Mouse (Mus musculus) kidney, postnatal 36 days (tissue): ENCODE measurements at regions not wholly inside any gene's neighbourhood (a gene's known extent, or its start where the extent isn't known, plus 50 kb on each side); places are given as distances from the start of the nearest gene placed in this dataset.

Experiments
- DNase-seq, 2 experiments: peaks; one replicate each; pipeline ENCODE4 v3.0.0; 2021 to 2022; ENCODE audit warnings: mixed read lengths in 2 of 2

GRCm38 (mm10) chr7:68686396-68687139, 62.5 kb downstream of the Arrdc4 start:
- DNase-seq, result no peak

GRCm38 (mm10) chr7:68682929-68683643, 66.0 kb downstream of the Arrdc4 start:
- no peak for DNase-seq

GRCm38 (mm10) chr7:68682318-68682728, 66.7 kb downstream of the Arrdc4 start:
- DNase-seq, result peak; percentile 47 to 51

GRCm38 (mm10) chr7:68679770-68680169, 69.3 kb downstream of the Arrdc4 start:
- no peak for DNase-seq

- no peak for DNase-seq
Measured at GRCm38 (mm10) chr7:68667790-68668732, 81.0 kb downstream of the Arrdc4 start.

- DNase-seq, result peak; percentile 11 to 67
Measured at GRCm38 (mm10) chr7:68667215-68667614, 81.8 kb downstream of the Arrdc4 start.

- DNase-seq, result no peak
Measured at GRCm38 (mm10) chr7:68656354-68656753, 92.7 kb downstream of the Arrdc4 start.

GRCm38 (mm10) chr7:68653534-68653933, 95.5 kb downstream of the Arrdc4 start:
- DNase-seq, result no peak

GRCm38 (mm10) chr7:68651418-68651817, 97.6 kb downstream of the Arrdc4 start:
- DNase-seq, result peak in 1 of 2 experiments; percentile 38

- peak in 1 of 2 experiments; percentile 3 for DNase-seq
Measured at GRCm38 (mm10) chr7:68637556-68638215, 111.4 kb downstream of the Arrdc4 start.

GRCm38 (mm10) chr7:68621080-68621479, 128.0 kb downstream of the Arrdc4 start:
- no peak for DNase-seq

GRCm38 (mm10) chr7:68610499-68610898, 138.5 kb downstream of the Arrdc4 start:
- no peak for DNase-seq

- DNase-seq, result no peak
Measured at GRCm38 (mm10) chr7:68607170-68607569, 141.9 kb downstream of the Arrdc4 start.

GRCm38 (mm10) chr7:68606278-68606677, 142.8 kb downstream of the Arrdc4 start:
- DNase-seq, result peak; percentile 46 to 47

GRCm38 (mm10) chr7:68603711-68604110, 145.3 kb downstream of the Arrdc4 start:
- DNase-seq, result no peak

GRCm38 (mm10) chr7:68602003-68602402, 147.0 kb downstream of the Arrdc4 start:
- DNase-seq, result peak; percentile 26 to 64

GRCm38 (mm10) chr7:68594017-68594386, 155.0 kb downstream of the Arrdc4 start:
- no peak for DNase-seq

- no peak for DNase-seq
Measured at GRCm38 (mm10) chr7:68593344-68594016, 155.6 kb downstream of the Arrdc4 start.

- no peak for DNase-seq
Measured at GRCm38 (mm10) chr7:68582540-68583325, 166.3 kb downstream of the Arrdc4 start.

GRCm38 (mm10) chr7:68580650-68581049, 168.4 kb downstream of the Arrdc4 start:
- peak; percentile 63 to 85 for DNase-seq

- DNase-seq, result peak; percentile 81 to 92
Measured at GRCm38 (mm10) chr7:68579666-68580065, 169.4 kb downstream of the Arrdc4 start.
